Mouse (Mus musculus) CH12.LX (cell line): ENCODE measurements around the gene Mfap3l.

ENCODE experiments used
- CHD2 ChIP-seq: IDR thresholded peaks from 2 replicates; pipeline ENCODE4 v1.6.1; 2011; ENCODE audit warnings: low read length, improper control_type of control experiment
- CTCF ChIP-seq, 2 experiments: IDR thresholded peaks in 1 of 2; conservative IDR thresholded peaks in 1 of 2; 2 replicates each; pipeline ENCODE4 v1.5.1; 2011 to 2012; ENCODE audit warnings: low read depth in 2 of 2, low read length in 2 of 2, improper control_type of control experiment in 1 of 2, inconsistent platforms in 1 of 2, mild to moderate bottlenecking in 1 of 2, moderate library complexity in 1 of 2
- ELF1 ChIP-seq: IDR thresholded peaks from 2 replicates; pipeline ENCODE4 v1.6.1; 2014; ENCODE audit warnings: low read depth, mild to moderate bottlenecking, inconsistent platforms, low read length, improper control_type of control experiment
- EP300 ChIP-seq: IDR thresholded peaks from 2 replicates; pipeline ENCODE4 v1.6.1; 2011; ENCODE audit warnings: low read length, improper control_type of control experiment
- MAZ ChIP-seq: IDR thresholded peaks from 2 replicates; pipeline ENCODE4 v1.6.1; 2012; ENCODE audit warnings: low read depth, mild to moderate bottlenecking, inconsistent platforms, low read length, improper control_type of control experiment, moderate library complexity
- MXI1 ChIP-seq: IDR thresholded peaks from 2 replicates; pipeline ENCODE4 v1.6.1; 2011; ENCODE audit warnings: mild to moderate bottlenecking, low read depth, low read length, improper control_type of control experiment
- PAX5 ChIP-seq: IDR thresholded peaks from 2 replicates; pipeline ENCODE4 v1.6.1; 2012; ENCODE audit warnings: low read length, inconsistent platforms, mixed read lengths
- POLR2A ChIP-seq: IDR thresholded peaks from 2 replicates; pipeline ENCODE4 v1.6.1; 2011; ENCODE audit warnings: low read depth, mild to moderate bottlenecking, improper control_type of control experiment, low read length
- POLR2AphosphoS2 ChIP-seq: IDR thresholded peaks from 2 replicates; pipeline ENCODE4 v1.6.1; 2011; ENCODE audit warnings: low read depth, low read length, improper control_type of control experiment
- RAD21 ChIP-seq: IDR thresholded peaks from 2 replicates; pipeline ENCODE4 v1.6.1; 2011; ENCODE audit warnings: low read depth, mild to moderate bottlenecking, low read length, improper control_type of control experiment, moderate library complexity
- SMC3 ChIP-seq: IDR thresholded peaks from 2 replicates; pipeline ENCODE4 v1.6.1; 2011; ENCODE audit warnings: low read depth, low read length, improper control_type of control experiment
- USF1 ChIP-seq: IDR thresholded peaks from 2 replicates; pipeline ENCODE4 v1.6.1; 2014; ENCODE audit warnings: low read depth, mild to moderate bottlenecking, inconsistent platforms, low read length, improper control_type of control experiment
- ZNF384 ChIP-seq: IDR thresholded peaks from 2 replicates; pipeline ENCODE4 v1.6.1; 2012; ENCODE audit warnings: low read depth, low read length, improper control_type of control experiment, inconsistent platforms

GRCm38 (mm10) chr8:60682340-60682739, 49.7 kb downstream of the Mfap3l start:
- TF ChIP-seq MAZ (no peak), MXI1 (no peak), POLR2A (no peak), CTCF (conservative IDR thresholded peaks at IDR 0.05 in 1 of 2, IDR thresholded peaks at IDR 0.05 in 1 of 2; ENCODE audit: low read depth in 2 of 2, low read length in 2 of 2) (no peak), USF1 (no peak), POLR2AphosphoS2 (no peak), SMC3 (no peak), ZNF384 (no peak), RAD21 (no peak), ELF1 (no peak), CHD2 (no peak), PAX5 (no peak), EP300 (peak; percentile 68)
